Comparison of ENCODE assay signal across 8 mouse cellular contexts in genomic region chr13:38345431-38345820, GRCm38 (mm10). TPM values are rescaled to one million over a fixed set of nuclear protein-coding genes. Genes with fewer than 3 reads are reported as not detected.
A peak's percentile ranks its signal among the peaks of the same experiment; 100 is the strongest.
DNase-seq lines count a peak whose midpoint lies in the region; ATAC-seq lines count a peak whose summit lies in the region.

No protein-coding gene starts in this region.

- no peaks in the 10 kb centered on the region for H3K36me3 ChIP-seq in megakaryocyte, embryonic 14.5 days (replicated peaks; ENCODE audit: low read length)
- no peaks in the 10 kb centered on the region for H3K36me3 ChIP-seq in kidney, embryonic 16.5 days (ENCODE audit: insufficient read depth, low read length)
- H3K36me3 ChIP-seq in neural tube, embryonic 13.5 days: no peaks in the 10 kb centered on the region

- H3K9me3 ChIP-seq in megakaryocyte, embryonic 14.5 days: no peaks in the 10 kb centered on the region
- H3K9me3 ChIP-seq in kidney, embryonic 16.5 days (ENCODE audit: low read length): no peaks in the 10 kb centered on the region
- no peaks in the 10 kb centered on the region for H3K9me3 ChIP-seq in neural tube, embryonic 13.5 days

- intact Hi-C loops in gastrocnemius, postnatal 14 days (cut with DNase I; ENCODE audit: low total_unique reads): loop anchor here (10.0 kb wide), 1 partner anchor 159 kb away; no protein-coding TSS in a partner anchor

- H3K27ac ChIP-seq in kidney, embryonic 16.5 days (ENCODE audit: low read length): no peak overlapping the region
- H3K27ac ChIP-seq in neural tube, embryonic 13.5 days (replicated peaks): no peak overlapping the region

- peak overlapping the region; percentile 64 for H3K4me2 ChIP-seq in kidney, embryonic 16.5 days (replicated peaks; ENCODE audit: low read depth, low read length)
- H3K4me2 ChIP-seq in neural tube, embryonic 13.5 days: peak overlapping the region; percentile 82

- H3K27me3 ChIP-seq in megakaryocyte, embryonic 14.5 days (replicated peaks): peaks cover 61% of the 10 kb centered on the region
- H3K27me3 ChIP-seq in kidney, embryonic 16.5 days (ENCODE audit: insufficient read depth, low read length): peaks cover 42% of the 10 kb centered on the region
- H3K27me3 ChIP-seq in neural tube, embryonic 13.5 days: peaks cover 61% of the 10 kb centered on the region

- peak overlapping the region; percentile 45 for H3K9ac ChIP-seq in kidney, embryonic 16.5 days (replicated peaks; ENCODE audit: low read length)
- peak overlapping the region; percentile 56 for H3K9ac ChIP-seq in neural tube, embryonic 13.5 days

- H3K4me3 ChIP-seq in megakaryocyte, embryonic 14.5 days (replicated peaks): peak overlapping the region; percentile 81
- peak overlapping the region; percentile 48 for H3K4me3 ChIP-seq in kidney, embryonic 16.5 days (ENCODE audit: low read length)
- H3K4me3 ChIP-seq in neural tube, embryonic 13.5 days: peak overlapping the region; percentile 47

- under 1% methylated on average over 32 of the region's 32 CpGs for whole genome bisulfite sequencing in kidney, embryonic 16.5 days
- WGBS in neural tube, embryonic 13.5 days: 2% methylated on average over 31 of the region's 32 CpGs

- DNase-seq in adrenal gland, adult 2 months: peak; percentile 24
- DNase-seq in adrenal gland, adult (ENCODE audit: inconsistent age in 2 of 2, low spot score in 1 of 2): no peak
- DNase-seq in gastrocnemius, postnatal 14 days: no peak

- peaks cover 30% of the 10 kb centered on the region for H3K4me1 ChIP-seq in megakaryocyte, embryonic 14.5 days
- H3K4me1 ChIP-seq in kidney, embryonic 16.5 days (ENCODE audit: insufficient read depth, low read length): peaks cover 28% of the 10 kb centered on the region
- H3K4me1 ChIP-seq in neural tube, embryonic 13.5 days (replicated peaks): peaks cover 33% of the 10 kb centered on the region

- ATAC-seq in megakaryocyte, adult 5-6 weeks (ENCODE audit: poor library complexity, severe bottlenecking): no peak
- ATAC-seq in kidney, embryonic 16.5 days (ENCODE audit: low FRiP score, low TSS enrichment): 0 out of 2 replicates have a peak, but pooled peaks have one; percentile 25
- peak; percentile 40; the same call in 1 of the 2 replicates for ATAC-seq in neural tube, embryonic 13.5 days (ENCODE audit: low read depth)
- no peak for ATAC-seq in cerebellum, adult (ENCODE audit: insufficient number of reproducible peaks, low FRiP score, low TSS enrichment)

RNA-seq across cellular contexts. Expression of gene Bmp6, which starts 0.5 kb away (rescaled TPM):
- 1 to 10 TPM; 7.0 to 8.2 TPM for total RNA-seq in adrenal gland, adult 2 months (2021)
- 13.0 and 14.0 TPM in 2 replicates for polyA plus RNA-seq in adrenal gland, adult 2 months (2012; rRNA removed)
- polyA plus RNA-seq in megakaryocyte, embryonic 14.5 days (2012; ENCODE audit: insufficient read depth, low replicate concordance): not detected in 2 replicates
- total RNA-seq in megakaryocyte, adult 5-6 weeks (2015): 0.39 TPM in 1 of 2 replicates, not detected in the other
- 0.08 TPM in 1 of 2 replicates, not detected in the other for total RNA-seq in megakaryocyte, adult 5-6 weeks (2017)
- 1.3 and 2.2 TPM in 2 replicates for polyA plus RNA-seq in kidney, embryonic 16.5 days (2015; fragmentation: Nextera tagmentation; extraction: Ambion mirVana)
- 2.4 and 2.7 TPM in 2 replicates for polyA plus RNA-seq in neural tube, embryonic 13.5 days (2015; fragmentation: Nextera tagmentation; extraction: Ambion mirVana)
- total RNA-seq in gastrocnemius, postnatal 14 days (2021): 1 to 10 TPM; 7.1 to 8.8 TPM

Comparison
In these comparisons a context has a peak if more than half of its experiments do, and no peak if none do; other contexts are left out.
1. ATAC-seq: peak in kidney, embryonic 16.5 days (single experiment) and neural tube, embryonic 13.5 days (single experiment); none in megakaryocyte, adult 5-6 weeks (single experiment) and cerebellum, adult (single experiment).
2. Peak in every context shown above with its lines, with median percentiles within 50 percentile points of each other: H3K4me3 ChIP-seq.